Mouse (Mus musculus): Measurements from ENCODE around the gene Foxn3.

Gene Foxn3

DNA sequence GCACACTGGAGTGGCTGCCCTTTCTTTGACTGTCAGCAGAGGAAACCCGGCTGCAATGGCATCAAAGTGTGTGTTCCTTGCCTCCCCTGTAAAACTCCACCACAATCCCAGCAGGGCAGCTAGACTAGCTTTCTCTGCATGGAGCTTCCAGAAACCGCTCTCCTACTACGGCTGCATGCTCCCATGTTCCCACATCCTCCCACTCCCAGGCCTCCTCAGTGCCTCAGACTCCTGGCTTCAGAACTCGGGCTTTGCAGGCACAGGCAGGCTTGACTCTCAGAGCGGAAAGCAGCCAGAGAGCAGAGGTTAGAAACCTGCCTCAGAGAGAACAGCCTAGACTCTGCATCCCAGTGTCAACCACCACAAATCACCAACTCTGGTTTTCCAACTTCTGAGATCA is 147.8 kb downstream of the Foxn3 start:
- DNase-seq (ENCODE audit: low spot score): no peak

DNA sequence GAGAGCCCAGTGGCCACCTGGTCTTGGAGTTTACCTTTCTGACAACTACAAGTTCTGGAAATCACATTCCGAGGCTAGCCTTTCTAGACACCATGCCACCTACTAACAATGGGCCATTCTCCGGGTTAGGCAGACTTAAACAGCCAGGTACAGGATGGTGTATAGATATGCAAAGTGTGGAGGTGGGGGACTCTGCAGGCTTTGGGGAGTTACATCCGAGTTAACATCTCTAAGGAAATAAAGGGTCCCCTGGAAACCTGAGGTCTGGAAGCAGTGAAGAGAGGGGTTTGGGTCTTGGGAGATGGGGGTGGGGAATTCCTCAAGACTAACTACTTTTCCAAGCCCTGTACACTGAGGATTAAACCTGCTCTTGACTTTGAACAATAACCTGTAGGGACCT is 150.9 kb downstream of the Foxn3 start:
- DNase-seq (ENCODE audit: low spot score): no peak

DNA sequence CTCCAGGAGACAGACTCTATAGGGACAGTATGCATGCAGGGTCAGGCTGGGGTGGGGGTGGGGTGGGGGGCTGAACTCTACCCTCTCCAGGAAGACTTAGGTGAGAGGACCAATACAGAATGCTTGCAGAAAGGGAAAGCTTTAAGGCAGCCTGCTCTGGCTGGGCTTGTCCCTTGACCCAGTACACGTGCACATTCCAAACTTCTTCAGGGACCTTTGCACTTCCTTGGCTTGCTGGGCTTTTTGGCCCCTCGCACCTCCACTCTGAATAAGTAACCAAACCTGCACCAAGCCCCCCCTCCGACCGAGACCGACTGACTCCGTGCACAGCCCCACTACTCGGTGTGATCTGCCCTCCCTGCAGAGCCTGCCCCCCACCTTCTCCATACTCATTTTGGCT is 151.3 kb downstream of the Foxn3 start:
- DNase-seq (ENCODE audit: low spot score): no peak

DNA sequence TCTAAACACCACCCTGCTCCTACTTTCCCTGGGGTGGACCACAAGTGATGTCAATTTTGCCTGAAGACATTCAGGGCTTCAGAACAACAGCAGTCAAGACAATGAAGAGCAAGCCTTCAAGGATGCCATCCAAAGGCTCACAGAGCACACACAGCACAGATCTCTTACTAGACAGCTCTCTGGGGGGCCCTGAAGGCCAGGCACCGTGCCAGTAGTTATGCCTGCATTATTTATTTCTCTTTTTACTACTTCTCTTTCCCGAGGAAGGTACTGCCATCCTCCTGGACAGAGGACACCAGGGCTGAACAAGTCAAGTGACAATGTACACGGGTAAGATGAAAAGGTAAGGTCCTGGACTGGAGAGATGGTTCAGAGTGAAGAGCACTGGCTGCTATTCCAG is 154.7 kb downstream of the Foxn3 start:
- DNase-seq (ENCODE audit: low spot score): no peak

DNA sequence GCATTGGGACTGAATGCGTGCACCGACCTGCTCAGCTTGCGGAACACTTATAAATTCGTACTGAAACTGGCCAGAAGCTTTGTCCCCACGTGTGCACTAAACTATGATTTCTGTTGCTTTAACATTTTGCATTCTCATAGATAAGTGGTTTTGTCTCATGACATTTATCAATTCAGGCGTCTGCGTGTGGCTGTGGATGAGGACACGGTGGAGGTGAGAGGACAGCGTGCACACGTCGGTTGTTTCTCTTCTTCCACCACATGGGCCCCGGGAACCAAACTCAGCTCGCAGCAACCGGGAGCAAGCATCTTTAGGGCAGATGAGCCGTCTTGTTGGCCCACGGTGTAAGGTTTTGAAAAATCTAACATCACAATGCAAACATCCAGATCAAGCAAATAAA is 155.3 kb downstream of the Foxn3 start:
- DNase-seq (ENCODE audit: low spot score): no peak

DNA sequence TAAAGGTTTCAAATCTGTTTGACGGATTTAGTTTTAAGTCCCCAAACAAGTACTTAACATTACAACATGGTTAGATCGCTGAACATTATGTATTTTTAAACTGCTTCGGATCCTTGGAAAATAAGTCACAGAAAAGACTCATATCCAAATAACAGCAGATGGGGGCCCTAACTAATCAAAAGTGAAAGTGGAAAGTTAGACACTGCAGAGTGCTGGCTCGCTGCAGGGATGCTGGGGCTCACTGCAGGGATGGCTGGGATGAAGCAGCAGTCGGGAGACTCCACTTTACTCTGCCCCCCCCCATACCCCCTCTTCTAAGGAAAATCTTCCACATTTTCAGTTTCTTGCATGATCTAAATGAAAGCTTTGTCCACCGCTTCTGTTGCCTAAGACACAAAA is 156.1 kb downstream of the Foxn3 start:
- DNase-seq (ENCODE audit: low spot score): no peak

DNA sequence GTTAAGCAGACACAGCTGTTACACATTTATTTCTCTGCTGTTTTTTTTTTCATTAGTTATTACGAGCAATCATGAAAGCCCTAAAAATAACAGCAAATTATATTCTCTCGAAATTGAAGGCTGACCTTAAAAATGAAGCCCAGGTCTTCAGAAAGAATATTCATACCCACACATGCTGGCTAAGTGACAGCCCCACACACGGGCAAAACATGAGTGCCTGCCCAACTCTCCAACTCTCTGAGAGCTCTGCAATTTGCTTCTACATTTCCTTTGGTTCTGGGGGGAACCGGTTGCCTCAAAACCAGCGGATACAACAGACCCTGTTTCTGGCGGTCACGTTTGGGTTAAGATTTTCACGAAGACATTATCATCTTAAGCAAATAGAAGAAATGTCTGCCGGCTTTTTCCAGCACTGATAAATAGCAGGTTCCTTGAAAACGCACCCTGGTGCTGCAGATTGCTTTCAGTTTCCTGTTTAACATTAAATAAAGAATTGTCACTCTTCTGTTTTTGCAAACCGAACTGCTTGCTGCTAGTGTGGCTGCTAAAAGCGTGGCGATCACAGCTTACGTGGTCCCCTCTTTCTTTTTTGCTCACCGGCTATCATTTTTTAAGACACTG is 156.6 kb downstream of the Foxn3 start:
- no peak for DNase-seq (ENCODE audit: low spot score)

DNA sequence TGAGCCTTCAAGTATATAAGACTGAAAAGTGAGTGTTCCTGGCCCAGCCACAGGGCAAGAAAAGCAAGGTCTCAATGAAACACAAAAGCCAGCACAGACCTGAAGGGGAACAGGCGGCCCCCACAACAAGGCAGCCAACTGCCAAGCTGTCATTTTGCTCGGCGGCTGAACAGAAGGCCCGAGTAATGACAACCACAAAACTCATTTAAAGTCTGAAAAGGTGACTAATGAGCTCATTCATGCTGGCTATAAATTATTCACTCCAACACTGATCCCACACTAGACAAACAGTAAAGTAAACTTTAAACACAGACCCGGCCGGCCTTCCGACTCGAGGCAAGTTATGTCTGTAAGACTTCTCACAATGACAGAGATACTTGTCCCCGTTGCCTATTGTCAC is 157.1 kb downstream of the Foxn3 start:
- DNase-seq (ENCODE audit: low spot score): no peak

DNA sequence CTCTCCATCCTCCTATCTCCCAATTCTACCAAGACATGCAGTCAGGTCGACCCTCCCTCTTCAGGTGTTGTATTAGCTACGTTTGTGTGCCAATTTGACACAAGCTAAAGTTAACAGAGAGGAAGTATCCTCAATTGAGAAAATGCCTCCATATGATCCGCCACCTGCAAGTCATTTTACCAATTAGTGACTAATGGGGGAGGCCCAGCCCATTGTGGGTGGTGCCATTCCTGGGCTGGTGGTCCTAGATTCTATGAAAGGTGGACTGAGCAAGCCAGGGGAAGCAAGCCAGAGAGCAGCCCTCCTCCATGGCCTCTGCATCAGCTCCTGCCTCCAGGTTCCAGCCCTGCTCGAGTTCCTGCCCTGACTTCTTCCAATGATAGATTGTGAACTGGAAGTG is 158.0 kb downstream of the Foxn3 start:
- no peak for DNase-seq (ENCODE audit: low spot score)

DNA sequence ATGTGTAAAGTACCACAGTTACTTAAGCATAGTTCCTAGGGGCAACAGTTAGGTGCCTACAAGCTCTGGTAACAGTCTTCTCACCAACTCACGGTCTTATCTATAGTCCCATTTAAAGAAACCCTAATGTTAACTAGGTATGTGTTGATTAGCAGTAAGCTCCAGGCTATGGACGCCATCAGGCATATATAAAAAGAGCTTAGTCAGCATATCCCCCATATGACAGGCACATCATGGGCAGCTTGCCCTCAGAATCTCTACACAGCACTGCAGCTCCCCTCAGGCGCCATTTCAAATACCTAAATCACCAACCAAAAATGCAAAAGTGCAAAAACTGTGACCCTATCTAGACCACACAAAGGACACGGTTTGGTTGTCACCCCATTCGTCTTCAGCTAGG is 160.4 kb downstream of the Foxn3 start:
- no peak for DNase-seq (ENCODE audit: low spot score)

DNA sequence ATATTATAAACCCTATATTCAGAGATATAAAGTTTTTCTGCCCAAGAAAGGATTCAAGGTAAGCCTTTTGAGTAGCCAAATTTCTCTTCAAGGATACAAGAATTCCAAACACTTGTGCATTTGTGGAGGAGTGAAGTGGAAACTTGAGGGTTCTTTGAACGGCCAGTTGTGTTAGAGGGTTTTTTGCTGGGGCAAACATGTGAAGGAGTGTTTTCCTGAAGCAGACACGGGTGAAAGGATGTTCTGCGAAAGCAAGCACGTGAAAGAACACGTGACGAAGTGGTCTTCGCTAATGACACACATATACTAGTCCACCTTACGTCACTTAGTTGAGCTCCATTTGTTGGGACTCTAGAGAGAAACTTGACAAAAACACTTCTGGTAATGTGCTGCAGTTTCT is 162.5 kb downstream of the Foxn3 start:
- no peak for DNase-seq (ENCODE audit: low spot score)

DNA sequence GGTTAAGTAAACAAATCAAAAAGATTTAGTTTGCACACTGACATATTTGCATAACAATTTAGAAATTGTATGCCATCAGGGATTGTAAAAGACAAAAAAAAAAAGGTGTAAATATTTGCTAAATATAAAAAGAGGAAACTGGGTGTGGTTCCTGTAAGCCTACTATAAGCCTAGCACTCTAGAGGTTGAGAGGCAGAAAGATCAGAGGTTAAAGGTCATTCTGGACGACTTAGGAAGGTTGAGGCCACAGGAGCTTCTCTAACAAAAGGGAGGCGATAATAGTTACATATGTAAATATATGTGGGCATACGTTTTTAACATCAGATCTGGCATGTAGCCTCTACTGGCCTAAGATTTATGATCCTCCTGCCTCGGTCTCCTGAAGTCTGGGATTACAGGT is 163.8 kb downstream of the Foxn3 start:
- no peak for DNase-seq (ENCODE audit: low spot score)

DNA sequence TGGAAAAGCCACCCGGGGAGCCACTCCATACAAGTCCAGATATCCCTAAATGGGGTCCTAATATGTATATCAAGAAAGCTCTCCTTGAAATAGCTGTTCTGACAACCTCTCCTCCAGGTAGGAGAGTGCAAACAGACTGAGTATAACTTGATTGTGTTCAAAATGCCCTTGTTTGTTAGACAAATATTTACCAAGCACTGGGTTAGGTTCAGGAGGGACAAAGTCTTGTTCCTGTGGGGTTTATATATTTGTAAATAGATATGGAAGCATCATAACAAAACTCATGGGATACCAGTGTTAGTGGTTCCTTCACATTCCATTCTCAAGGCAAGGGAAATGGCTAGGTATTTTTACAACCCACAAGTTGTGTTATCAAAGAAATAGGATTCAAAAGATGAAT is 166.9 kb downstream of the Foxn3 start:
- no peak for DNase-seq (ENCODE audit: low spot score)

DNA sequence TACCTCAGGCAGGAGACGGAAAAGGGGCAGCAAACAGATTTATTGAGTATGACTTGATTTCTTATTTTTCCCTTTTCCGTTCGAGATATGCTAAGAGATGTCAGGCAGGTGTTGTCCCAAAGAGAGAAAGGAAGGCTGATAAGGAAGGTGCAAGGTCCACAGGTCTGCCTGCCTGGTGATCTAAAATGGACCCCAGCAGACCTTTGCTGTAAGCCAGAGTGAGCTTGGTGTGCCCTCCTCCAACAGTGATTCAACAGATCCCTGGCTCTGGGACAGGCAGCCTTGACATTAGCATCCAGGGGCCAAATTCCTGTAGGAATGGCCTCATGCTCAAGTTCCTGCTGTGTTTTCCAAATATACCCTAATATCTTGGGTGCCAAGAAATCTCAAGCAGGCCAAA is 168.3 kb downstream of the Foxn3 start:
- no peak for DNase-seq (ENCODE audit: low spot score)

DNA sequence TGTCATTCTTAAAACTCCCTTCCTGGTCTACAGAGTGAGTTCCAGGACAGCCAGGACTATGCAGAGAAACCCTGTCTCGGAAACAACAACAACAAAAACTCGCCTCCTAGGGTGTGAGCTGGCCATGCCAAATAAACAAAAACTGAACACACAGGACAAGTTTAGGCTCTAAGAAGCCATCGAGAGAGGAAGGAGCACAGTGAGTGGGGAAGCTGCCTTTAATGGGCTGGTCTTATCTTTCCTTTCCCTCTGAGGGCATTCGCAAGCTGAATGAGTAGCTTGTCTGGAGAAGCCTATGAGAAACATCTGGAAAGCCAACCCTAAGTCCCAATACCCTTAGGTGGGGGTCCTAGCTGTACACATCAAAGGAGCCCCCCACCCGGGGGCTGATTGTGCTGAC is 168.7 kb downstream of the Foxn3 start:
- DNase-seq (ENCODE audit: low spot score): no peak

DNA sequence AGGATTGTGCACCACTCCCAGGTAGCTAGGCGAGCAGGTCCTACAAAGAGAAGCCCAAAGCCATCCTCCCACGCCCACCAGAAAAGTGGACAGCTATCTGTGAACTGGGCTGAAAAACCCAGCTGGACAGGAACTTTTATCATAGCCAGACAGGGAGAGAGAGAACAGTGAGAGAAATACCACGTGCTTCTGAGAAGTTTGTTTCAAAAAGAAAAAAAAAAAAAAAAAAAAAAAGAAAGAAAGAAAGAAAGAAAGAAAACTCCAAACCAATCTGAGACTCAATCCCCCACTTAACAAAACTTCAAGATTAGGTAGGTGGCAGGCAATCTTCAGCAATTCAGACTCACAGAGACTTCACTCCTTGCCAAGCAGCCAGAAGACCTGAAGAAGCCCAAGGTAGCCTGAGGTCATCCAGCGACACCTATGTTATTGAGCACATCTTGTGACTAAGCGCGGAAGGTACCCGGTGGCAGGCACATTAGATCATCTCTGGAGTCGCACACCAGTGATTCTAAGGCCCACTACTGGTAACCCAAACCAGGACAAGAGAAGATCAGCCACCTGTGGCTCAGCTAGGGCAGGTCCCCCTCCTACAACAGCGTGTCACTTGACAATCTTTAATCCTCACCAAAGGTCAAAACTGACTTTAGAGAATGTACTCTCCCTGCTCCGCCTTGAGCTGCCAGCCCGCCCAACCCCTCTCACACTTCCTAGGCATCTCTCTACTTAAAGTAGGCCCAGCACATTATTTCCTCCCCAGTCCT is 169.3 kb downstream of the Foxn3 start:
- DNase-seq (ENCODE audit: low spot score): no peak

DNA sequence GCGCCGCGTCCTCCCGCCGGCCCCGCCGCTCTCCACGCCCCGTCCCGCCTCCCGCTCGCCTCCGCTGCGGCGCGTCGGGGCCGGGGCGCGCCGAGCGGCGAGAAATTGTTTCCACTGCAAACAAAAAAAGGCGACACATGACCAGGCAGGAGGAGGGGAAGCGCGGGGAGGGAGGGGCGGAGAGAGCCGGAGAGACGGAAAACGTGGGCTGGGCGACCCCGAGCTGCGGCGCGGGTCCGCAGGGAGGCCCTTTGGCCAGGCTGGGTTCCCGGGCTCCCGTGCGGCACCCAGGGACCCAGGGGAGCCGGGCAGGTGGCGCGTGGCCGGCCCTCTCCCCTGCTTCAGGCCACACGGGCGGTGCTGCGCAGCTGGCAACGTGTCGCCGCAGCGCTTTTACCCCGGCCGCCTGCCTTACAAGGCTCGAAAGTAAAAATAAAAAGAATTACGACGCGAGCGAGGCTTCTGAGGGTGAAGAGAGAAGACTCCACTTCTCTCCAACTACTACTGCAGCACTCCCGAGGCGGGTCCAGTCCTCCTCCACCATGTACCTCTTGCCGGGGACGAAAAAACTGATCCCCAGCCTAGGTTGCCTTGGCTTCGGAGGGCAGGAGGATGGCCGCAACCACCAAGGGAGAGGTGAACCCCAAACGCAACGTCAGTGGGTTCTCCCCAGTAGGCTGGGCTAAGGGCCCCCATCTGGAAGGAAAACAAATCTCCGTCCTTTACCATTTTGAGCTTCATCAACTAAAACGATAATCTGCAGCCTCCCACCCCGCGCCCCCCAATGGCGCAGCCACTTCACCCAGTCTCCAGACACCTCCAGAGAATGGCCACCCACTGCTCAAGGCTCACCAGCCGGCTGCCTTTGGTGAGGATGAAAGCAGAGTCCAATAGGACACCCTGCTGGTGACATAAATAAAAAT is 170.2 kb downstream of the Foxn3 start:
- DNase-seq (ENCODE audit: low spot score): peak; percentile 90

DNA sequence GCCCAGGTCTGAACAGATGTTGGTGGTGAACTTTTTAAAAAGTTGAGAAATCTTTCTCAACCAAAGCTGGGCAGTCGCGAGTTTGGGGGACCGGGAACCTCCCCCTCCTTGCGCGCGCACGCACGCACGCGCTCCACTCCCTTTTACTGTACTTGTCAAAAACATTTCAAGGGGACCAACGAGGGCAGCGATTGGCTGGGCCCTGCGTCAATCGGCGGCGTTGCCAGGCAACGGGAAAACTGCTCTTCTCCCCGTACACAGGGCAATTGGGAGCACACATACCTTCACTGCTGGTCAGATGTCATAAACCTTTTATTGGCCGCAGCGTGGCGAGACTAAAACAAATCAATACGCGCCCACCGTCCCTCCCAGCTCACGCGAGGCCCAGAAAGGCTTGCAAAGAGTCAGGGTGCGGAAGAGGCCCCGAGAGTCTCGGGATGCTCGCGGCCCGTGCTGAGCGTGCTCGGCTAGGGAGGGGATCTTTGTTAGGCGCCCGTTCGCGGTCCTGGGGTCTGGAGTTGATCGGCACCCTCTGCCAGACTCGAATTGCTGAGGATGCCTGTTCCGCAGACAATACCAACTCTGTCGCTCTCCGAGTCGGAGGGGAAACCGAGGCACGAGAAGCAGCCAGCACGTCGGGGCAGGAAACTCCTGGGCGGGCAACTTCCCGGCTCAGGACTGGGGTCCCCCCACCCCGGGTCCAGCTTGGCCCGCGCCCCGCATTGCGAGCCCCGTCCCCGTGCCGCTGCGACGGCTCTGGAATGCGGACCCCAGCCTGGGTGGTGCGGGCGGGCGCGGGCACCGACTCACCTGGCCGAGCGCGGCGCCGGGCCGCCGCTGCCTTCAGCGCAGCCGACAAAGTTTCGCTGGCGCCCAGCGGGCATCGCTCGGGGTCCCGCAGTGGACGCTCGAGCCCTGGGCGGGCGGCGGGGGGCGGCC is 171.2 kb downstream of the Foxn3 start:
- DNase-seq (ENCODE audit: low spot score): peak; percentile 100

DNA sequence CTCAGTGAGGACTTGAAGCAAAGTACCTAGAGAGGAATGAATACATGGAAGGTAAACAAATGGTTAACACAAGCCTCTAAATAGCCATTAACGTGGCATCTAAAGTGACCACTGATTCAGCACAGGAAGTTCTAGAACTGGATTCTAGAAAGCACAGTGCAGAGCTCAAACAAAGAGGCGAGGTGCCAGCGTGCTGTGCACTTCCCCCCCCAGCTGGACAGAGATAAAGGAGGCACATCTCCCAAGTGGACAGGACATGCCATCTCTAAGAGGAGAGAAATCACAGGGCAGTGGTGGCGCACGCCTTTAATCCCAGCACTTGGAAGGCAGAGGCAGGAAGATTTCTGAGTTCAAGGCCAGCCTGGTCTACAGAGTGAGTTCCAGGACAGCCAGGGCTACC is 173.0 kb downstream of the Foxn3 start:
- no peak for DNase-seq (ENCODE audit: low spot score)

DNA sequence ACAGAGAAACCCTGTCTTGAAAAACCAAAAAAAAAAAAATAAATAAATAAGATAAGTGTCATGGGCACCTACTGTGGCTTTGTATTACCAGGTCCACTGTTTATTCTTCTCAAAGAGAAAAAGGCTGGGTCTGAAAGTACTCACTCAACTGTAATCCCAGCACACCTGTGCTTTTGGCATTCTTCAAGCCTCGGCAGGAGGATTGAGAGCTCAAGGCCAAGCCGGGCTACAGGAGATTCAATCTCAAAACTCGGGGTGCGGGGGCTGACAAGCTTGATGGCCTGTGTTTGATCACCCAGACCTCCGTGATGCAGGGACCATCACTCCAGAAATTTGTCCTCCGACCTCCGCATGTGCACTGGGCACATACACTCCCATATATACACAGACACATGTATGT is 174.1 kb downstream of the Foxn3 start:
- DNase-seq (ENCODE audit: low spot score): no peak

DNA sequence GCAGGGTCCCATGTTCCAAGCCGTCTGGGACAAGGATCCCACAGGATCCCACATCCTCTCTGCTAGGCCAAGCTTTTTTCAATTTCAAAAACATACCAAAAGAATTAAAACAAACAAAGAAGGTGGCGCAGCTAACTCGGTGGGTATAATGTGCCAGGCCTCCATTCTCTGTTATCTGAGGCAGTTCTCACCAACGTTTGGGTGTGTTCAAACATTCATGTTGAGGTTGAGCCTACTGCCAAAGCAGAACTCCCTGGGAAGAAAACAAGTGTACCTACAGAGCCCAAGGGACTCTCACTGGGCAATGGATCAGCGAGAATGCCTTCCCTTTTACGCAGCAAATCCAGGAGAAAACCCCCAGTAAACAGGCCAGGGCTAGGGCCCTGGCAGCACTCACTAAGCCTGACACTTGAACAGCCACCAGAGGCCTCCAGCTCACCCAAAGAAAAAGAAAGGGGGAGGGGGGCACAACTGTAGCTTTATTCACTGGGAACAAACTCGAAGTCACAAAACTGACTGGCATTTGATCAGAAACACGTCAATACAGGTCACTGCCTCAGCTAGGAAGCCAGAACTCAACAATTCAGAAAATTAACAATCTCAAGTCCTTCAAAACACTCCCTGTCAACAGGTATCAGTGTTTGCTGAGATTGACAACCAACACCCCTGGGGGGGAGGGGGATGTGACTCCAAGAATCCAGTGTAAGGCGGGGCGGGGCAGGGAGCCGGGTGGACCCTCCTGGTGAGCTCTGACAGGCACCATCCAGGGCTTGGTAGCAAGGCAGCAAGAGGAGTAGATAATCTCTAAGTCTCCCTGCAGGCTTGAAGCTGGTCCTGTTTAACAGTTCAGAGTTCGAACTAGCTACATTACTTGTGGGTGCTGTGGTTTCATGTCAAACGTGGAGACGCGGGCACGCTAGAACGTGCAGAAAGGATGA is 177.2 kb downstream of the Foxn3 start:
- no peak for DNase-seq (ENCODE audit: low spot score)

Measured in urinary bladder, postnatal 14 days (tissue).